Mouse (Mus musculus) MEL-GATA-1-ER (cell line): ENCODE results near the gene Abca13.
"Not testable (repeated sequence)": the region's sequence is repeated elsewhere in the genome, so short reads cannot be mapped to it uniquely, and the experiment has no call there.

Experiments used
- DNase-seq: peaks from one replicate; pipeline ENCODE4 v3.0.0-alpha.2; 2012; ENCODE audit warnings: low read depth; ENCODE audit errors: extremely low read depth

Gene Abca13

GRCm38 (mm10) chr11:9285759-9286158, 94.0 kb downstream of the Abca13 start:
- no peak for DNase-seq

GRCm38 (mm10) chr11:9291168-9291567, 99.4 kb downstream of the Abca13 start:
- no peak for DNase-seq

GRCm38 (mm10) chr11:9299615-9300014, 107.9 kb downstream of the Abca13 start:
- no peak for DNase-seq

DNA sequence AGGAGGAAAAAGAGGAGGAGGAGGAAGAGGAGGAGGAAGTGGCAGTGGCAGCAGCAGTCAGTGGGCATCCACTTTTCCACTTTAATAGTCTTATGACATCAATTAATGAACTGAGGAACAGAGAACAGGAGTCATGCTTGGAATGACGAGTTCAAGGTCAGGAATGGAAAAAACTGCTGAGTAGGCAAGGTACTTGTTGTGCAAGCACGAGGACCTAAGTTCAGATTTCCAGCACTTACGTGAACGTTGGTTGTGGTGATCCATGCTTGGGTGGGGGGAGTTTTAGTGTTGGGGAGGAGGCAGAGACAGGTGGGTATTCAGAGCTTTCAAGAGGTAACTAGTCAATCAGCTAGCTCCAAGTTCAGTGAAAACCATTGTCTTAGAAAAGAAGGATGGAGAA, 113.7 kb downstream of the Abca13 start:
- no peak for DNase-seq

DNA sequence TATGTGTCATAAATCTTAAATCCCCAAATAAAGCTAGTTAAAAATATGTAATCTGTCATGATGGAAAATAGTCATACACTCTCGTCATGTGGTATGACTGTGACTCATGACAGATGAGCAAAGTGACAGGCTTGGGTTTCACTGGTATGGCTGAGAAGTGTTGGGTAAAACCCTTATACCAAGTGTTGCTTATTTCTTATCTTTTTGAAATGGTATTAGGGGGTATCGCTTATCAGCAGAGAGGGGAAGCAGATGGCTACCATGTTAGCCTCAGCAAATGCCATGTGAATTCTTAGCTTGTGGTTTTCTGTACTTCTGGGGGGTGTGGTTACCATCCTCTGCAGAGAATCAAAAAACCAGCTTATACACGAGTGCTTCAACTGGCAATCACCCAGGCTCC, 124.8 kb downstream of the Abca13 start:
- DNase-seq = no peak

GRCm38 (mm10) chr11:9317076-9317929, 125.6 kb downstream of the Abca13 start:
- DNase-seq = no peak

GRCm38 (mm10) chr11:9338151-9338550, 146.4 kb downstream of the Abca13 start:
- DNase-seq = no peak

DNA sequence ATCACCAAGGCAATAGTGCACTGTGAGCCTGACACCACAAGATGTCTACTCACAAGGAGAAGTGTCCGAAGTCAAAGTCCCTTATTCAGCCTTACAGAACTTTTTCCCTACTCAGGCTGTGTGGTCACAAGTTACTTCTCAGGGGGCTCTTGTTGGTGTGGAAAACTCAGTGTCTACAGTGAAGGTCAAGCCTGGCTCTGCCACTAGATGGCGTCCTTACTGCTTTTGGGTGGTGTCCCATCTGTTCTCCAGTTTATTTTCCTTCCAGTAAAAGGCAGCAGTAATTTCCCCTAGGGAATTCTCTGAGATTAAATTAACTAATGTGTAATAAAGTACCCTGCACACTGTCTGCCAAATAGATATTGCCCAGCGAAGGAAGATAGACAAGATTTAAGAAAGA, 156.0 kb downstream of the Abca13 start:
- DNase-seq = no peak

DNA sequence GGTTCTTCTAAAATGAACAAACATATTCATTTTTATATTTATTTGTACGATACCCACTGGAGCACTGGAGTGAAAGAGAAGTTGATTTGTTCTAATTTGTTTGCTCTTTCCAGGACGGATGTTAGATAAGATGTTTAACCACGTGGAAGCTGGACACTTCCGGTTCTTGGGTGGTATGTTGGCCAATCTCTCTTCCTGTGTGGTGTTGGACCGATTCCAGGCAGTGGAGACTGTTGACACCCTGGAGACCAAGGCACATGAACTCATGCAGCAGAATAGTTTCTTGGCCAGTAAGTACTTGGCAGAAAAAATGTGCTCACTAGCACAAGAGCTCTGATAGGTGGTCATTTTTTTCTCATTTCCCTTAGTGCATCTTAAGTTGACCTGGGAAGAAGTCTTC, 181.4 kb downstream of the Abca13 start:
- DNase-seq = no peak

GRCm38 (mm10) chr11:9374426-9374825, 182.7 kb downstream of the Abca13 start:
- not testable (repeated sequence) for DNase-seq

DNA sequence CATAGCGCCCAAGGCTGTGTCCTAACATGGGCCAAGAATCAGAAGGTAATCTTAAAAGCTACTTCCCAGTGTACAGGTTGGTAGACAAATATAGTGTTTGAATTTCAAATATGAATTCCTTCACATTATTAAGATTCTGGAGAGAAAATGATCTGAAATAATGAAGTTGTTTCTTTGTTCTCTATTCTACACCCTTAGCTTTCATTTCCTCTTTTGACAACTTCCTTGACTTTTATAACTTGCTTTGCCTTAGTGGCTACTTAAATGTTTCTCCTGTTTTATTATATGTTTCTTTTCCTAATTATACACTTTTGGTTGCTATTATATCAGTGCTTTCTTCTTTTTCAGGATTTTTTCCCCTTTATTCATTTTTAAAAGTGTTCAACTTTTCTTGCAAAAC, 196.8 kb downstream of the Abca13 start:
- DNase-seq = no peak

GRCm38 (mm10) chr11:9416946-9417345, 225.2 kb downstream of the Abca13 start:
- DNase-seq = no peak

- no peak for DNase-seq
These were observed 228.5 kb downstream of the Abca13 start for GRCm38 (mm10) chr11:9420205-9420604.

DNA sequence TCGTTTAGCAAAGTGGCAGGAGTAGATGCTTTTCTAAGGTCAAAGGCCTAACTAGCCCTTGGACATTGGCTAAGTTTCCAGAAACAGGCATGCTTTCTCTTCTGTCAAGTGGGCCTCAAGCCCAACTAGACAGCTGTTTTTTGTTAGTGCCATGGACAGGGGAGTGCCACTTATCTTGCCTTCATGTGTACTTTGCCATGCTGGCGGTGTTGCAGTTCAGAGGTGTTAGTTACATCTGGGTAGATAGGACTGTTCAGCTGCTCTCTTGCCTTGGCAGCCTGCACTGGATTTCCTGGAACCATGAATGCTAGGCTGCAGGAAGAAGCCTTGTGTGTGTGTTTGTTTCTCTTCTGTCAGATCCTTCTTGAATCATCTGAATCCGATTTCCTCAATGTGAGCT, 235.7 kb downstream of the Abca13 start:
- DNase-seq = no peak

GRCm38 (mm10) chr11:9432807-9433206, 241.1 kb downstream of the Abca13 start:
- no peak for DNase-seq

- no peak for DNase-seq
These were observed 244.9 kb downstream of the Abca13 start for GRCm38 (mm10) chr11:9436617-9437016.

GRCm38 (mm10) chr11:9439781-9440180, 248.0 kb downstream of the Abca13 start:
- DNase-seq = no peak

DNA sequence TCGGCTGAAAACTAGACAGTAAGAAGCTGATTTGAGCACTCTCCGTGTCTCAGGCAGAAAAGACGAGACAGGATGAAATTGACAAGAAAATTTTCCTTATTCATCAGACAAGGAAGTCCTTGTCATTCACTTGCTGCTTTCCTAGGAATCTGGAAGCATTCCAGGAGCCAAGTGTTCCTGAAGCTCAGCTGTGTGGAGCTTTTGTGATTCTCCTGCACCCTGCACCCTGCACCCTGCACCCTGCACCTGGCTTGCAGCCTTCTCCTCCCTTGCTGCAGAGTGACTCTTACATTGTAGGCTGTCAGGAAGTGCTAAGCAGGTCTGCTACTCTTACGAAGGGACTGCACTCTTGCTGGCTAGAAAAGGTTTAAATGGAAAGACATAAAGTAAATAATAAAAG, 249.4 kb downstream of the Abca13 start:
- no peak for DNase-seq

DNA sequence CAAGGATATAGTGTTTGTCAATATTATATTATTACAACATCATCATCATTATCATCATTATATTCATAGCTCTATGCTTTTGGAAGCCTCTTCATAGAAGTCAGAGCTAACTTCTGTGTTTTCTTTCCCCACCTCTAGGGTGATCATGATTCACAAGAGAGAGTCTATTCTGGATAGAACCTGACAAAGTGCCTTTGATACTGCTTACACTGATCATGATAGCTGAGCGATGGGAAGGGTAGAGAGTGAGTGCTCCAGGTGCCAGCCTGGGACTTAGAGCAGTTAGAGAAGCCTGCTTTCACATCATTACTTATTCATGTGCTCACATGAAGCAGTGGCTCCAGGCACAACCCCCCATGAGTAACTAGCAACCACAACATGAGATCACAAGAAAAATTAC, 280.7 kb downstream of the Abca13 start:
- no peak for DNase-seq

- DNase-seq = no peak
These were observed 289.8 kb downstream of the Abca13 start for GRCm38 (mm10) chr11:9481511-9481910.

GRCm38 (mm10) chr11:9500326-9501142, 308.8 kb downstream of the Abca13 start:
- no peak for DNase-seq

- DNase-seq = not testable (repeated sequence)
These were observed 323.2 kb downstream of the Abca13 start for GRCm38 (mm10) chr11:9514966-9515365.

- DNase-seq = no peak
These were observed 336.8 kb downstream of the Abca13 start for GRCm38 (mm10) chr11:9528556-9528955.
